Mouse (Mus musculus) thymus, adult 2 months (tissue): Measurements from ENCODE around the gene Btg1. TPM values are rescaled to one million over a fixed set of nuclear protein-coding genes. Genes with fewer than 3 reads are reported as not detected.

Source experiments
- DNase-seq: peaks from one replicate; pipeline ENCODE4 v3.0.0; 2021
- H3K27ac ChIP-seq: fragments of 200-500 bp; 2 replicates; pipeline ENCODE4 v1.5.1; 2012; ENCODE audit warnings: low read length, control low read depth; ENCODE audit not compliant: control insufficient read depth, insufficient read depth
- H3K27me3 ChIP-seq: fragments of 200-500 bp; 2 replicates; pipeline ENCODE4 v1.6.1; 2012; ENCODE audit warnings: mild to moderate bottlenecking, low read length, moderate library complexity, mixed read lengths; ENCODE audit not compliant: control insufficient read depth, insufficient read depth
- H3K36me3 ChIP-seq: fragments of 200-500 bp; 2 replicates; pipeline ENCODE4 v1.6.1; 2012; ENCODE audit warnings: mild to moderate bottlenecking, low read length, moderate library complexity; ENCODE audit not compliant: control insufficient read depth, insufficient read depth
- H3K4me1 ChIP-seq: fragments of 200-500 bp; replicated peaks from 2 replicates; pipeline ENCODE4 v1.6.1; 2012; ENCODE audit warnings: low read length; ENCODE audit not compliant: control insufficient read depth, insufficient read depth
- H3K4me3 ChIP-seq: fragments of 200-500 bp; 2 replicates; pipeline ENCODE4 v1.5.1; 2012; ENCODE audit warnings: mild to moderate bottlenecking, low read length, control low read depth, moderate library complexity; ENCODE audit not compliant: control insufficient read depth, insufficient read depth
- CTCF ChIP-seq: fragments of 200-500 bp; IDR thresholded peaks from 2 replicates; pipeline ENCODE4 v1.5.1; 2012; ENCODE audit warnings: mild to moderate bottlenecking, control low read depth, low read length, moderate library complexity, borderline replicate concordance; ENCODE audit not compliant: control insufficient read depth, poor library complexity, insufficient read depth; ENCODE audit errors: extremely low read depth
- POLR2A ChIP-seq: fragments of 200-500 bp; IDR thresholded peaks from 2 replicates; pipeline ENCODE4 v1.6.1; 2012; ENCODE audit warnings: mild to moderate bottlenecking, low read length, control low read depth, moderate library complexity; ENCODE audit not compliant: control insufficient read depth, poor library complexity, insufficient read depth; ENCODE audit errors: extremely low read depth
- WGBS: fragments of 180-500 bp; shearing (Covaris S2); methylation state at CpG from one replicate; pipeline ENCODE4 v1.1.7; 2018; 5-methylcytosine and 5-hydroxymethylcytosine counted together
- polyA plus RNA-seq: library from polyadenylated mRNA; depleted of rRNA; stranded (reverse); fragments of >200 nt; gene quantifications from 2 replicates; pipeline ENCODE4 v1.2.3, GENCODE M21; 2012

Gene Btg1
- polyA plus RNA-seq, 1 experiment, result 78.1 TPM

DNA sequence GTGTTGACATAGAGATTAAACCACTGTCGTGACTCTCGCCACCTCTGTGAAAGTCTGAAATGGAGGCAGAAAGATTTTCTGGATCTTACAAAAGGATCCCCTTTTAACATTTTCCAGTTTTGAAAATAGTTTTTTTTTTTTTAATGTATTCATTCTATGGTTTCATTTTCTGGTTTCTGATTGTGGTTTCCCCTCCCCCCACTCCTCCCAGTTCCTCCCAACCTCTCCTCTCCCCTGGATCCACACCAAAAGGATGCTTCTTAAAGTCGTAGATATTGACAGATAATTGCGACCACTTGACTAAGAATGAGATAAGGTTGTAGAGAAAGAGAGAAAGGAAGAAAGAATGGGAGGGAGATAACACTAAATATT is 16.3 kb downstream of the Btg1 start:
- Histone ChIP-seq H3K4me3 (no peak overlapping the region), H3K27ac (no peak overlapping the region), H3K27me3 (no peaks in the 10 kb centered on the region), H3K4me1 (peaks cover 31% of the 10 kb centered on the region), H3K36me3 (peaks cover 9% of the 10 kb centered on the region; the same call in 1 of the 2 replicates)
- no peak for DNase-seq
- WGBS, result 52% methylated on average over 4 of the region's 4 CpGs
- TF ChIP-seq CTCF (no peak), POLR2A (no peak)

DNA sequence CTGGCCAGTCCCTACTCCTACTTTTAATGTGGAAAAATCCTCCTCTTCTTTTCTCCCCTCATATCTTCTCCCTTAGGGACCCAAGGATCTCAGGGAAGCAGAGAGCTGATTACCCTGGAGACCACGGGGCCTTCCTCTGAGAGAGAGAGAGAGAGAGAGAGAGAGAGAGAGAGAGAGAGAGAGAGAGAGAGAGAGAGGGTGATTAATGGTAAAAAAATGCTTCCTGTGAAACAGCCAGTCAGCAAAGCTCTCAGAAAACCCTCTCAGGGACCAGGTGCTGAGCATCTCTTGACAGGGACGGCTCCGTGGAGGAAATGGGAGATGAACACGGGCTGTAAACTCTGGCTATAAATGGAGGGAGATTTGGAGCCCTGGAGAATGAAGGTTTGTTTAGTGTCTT is 18.7 kb downstream of the Btg1 start:
- 38% methylated on average over 4 of the region's 4 CpGs for WGBS
- no peak overlapping the region for H3K4me3 ChIP-seq
- no peaks in the 10 kb centered on the region for H3K36me3 ChIP-seq
- DNase-seq, result no peak
- peaks cover 28% of the 10 kb centered on the region for H3K4me1 ChIP-seq
- no peaks in the 10 kb centered on the region for H3K27me3 ChIP-seq
- peak overlapping the region; percentile 58; the same call in 1 of the 2 replicates for H3K27ac ChIP-seq
- no peak for TF ChIP-seq POLR2A
- TF ChIP-seq CTCF, result no peak

DNA sequence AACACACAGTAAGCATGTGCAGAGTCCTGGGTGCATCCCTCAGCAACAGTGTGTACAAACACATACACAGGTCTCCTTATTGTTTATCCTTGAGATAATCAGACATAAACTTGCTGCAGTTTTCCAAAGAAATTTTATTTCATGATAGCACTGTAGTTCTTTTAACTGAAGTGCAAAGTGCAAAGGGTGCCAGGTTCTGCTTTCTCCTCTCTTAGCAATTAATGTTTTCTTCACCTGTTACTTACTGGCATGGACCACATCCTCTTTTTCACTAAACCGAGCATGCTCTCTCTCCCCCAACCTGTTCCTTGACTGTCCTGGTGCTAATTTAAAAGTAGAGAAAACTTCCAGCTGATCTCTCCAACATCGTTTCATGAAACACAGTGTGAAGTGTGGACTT is 21.7 kb downstream of the Btg1 start:
- TF ChIP-seq CTCF (no peak), POLR2A (no peak)
- Histone ChIP-seq H3K36me3 (no peaks in the 10 kb centered on the region), H3K27ac (no peak overlapping the region), H3K27me3 (no peaks in the 10 kb centered on the region), H3K4me3 (no peak overlapping the region), H3K4me1 (peaks cover 17% of the 10 kb centered on the region)
- no peak for DNase-seq
- 23% methylated on average over 2 of the region's 2 CpGs for WGBS

DNA sequence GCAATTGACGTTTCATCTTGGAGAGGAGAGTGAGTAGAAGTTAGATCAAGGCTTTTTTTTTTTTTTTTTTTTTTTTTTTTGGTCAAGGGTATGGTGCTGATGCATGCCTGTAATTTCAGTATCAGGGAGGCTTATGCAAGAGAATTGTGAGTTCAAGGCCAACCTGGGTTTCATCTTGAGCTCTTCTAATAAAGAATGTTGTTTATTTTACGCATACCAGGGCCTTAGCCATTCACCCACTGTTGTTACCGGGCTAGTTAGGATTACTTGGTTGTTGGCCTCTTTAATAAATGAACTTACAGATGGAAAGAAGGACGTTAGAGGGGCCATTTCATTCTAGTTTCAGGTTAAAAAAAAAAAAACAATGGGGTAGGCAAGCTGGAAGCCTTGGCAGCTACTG is 25.2 kb downstream of the Btg1 start:
- TF ChIP-seq POLR2A (no peak), CTCF (no peak)
- no peak overlapping the region for H3K27ac ChIP-seq
- H3K4me3 ChIP-seq, result no peak overlapping the region
- no peaks in the 10 kb centered on the region for H3K27me3 ChIP-seq
- WGBS, result 86% methylated on average over 4 of the region's 4 CpGs
- peaks cover 5% of the 10 kb centered on the region for H3K4me1 ChIP-seq
- no peak for DNase-seq
- H3K36me3 ChIP-seq, result no peaks in the 10 kb centered on the region

DNA sequence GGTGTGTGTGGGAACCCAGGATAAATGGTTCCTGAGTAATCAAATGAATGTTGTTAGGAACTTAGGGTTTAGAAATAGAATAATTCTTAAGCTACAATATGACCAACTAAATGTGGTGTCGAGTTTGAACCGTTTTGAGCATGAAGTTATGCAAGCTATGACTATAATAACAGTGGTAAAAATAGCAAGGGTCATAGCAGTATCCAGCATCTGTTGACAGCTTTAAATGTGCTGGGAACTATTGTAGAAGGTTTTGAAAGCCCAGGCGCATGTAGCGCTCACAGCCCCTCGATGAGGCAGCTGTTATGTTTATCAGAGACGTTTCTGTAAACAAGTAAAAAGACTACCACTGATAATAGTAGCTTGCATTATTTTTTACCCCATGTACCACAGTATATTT is 25.9 kb downstream of the Btg1 start:
- H3K4me3 ChIP-seq, result no peak overlapping the region
- H3K27me3 ChIP-seq, result no peaks in the 10 kb centered on the region
- 91% methylated on average over 6 of the region's 6 CpGs for WGBS
- no peaks in the 10 kb centered on the region for H3K36me3 ChIP-seq
- no peak for TF ChIP-seq POLR2A
- TF ChIP-seq CTCF, result no peak
- H3K27ac ChIP-seq, result no peak overlapping the region
- peaks cover 11% of the 10 kb centered on the region for H3K4me1 ChIP-seq
- no peak for DNase-seq

DNA sequence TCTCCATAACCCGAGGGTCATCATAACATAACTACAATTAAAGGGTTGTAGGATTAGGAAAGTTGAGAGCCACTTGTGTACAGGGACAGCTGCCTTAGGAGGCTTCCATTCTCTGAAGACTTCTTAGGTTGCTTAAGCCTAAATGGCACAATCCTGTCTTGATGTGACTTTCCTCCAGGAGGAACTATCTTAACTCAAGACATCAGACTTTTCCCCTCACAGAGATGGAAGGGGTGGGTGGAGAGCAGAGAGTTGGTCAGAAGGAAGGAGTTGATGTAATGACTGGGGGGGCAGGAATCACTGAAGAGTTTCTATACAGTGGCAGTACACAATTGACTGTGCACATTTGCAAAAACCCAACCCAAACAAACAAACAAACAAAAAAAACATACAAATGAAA is 28.4 kb downstream of the Btg1 start:
- Histone ChIP-seq H3K27me3 (no peaks in the 10 kb centered on the region), H3K27ac (no peak overlapping the region), H3K36me3 (no peaks in the 10 kb centered on the region), H3K4me3 (no peak overlapping the region), H3K4me1 (peaks cover 13% of the 10 kb centered on the region)
- 89% methylated on average over 1 of the region's 1 CpGs for WGBS
- no peak for DNase-seq
- TF ChIP-seq CTCF, result no peak
- TF ChIP-seq POLR2A, result no peak
